In the genomic region with DNA sequence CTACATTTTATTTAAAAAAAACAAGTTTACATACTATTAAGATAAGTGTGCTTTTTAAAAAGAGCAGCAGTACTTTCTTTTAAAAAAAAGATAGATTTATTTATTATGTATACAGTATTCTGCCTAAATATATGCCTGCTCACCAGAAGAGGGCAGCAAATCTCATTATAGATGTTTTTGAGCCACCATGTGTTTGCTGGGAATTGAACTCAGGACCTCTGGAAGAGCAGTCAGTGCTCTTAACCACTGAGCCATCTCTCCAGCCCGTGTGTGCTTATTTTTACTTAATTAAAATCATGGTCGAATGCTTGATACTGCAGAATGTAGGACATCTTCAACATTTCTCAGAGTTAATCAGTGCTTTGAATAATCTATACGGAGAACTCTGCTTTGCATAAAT, we compare ENCODE assay signal across 19 mouse cellular contexts. TPM values are rescaled to one million over a fixed set of nuclear protein-coding genes. Genes with fewer than 3 reads are reported as not detected.
DNase-seq lines count a peak whose midpoint lies in the region; ATAC-seq and TF ChIP-seq lines count a peak whose summit lies in the region.
"Had no signal": no experiment of that assay in that cellular context is flagged by ENCODE, and none has a peak within 500 bp of the region (broad histone marks: within the 10 kb centered on the region; RNA-seq: fewer than 3 reads in every experiment).

No protein-coding gene starts in this region.

- no peaks in the 10 kb centered on the region for H3K27me3 ChIP-seq in liver, postnatal 0 days (ENCODE audit: insufficient read depth, low read length)
- no peaks in the 10 kb centered on the region for H3K27me3 ChIP-seq in liver, embryonic 12.5 days (replicated peaks)
- H3K27me3 ChIP-seq in E14TG2a.4 (ENCODE audit: insufficient read depth, low read length): no peaks in the 10 kb centered on the region
- H3K27me3 ChIP-seq: embryonic facial prominence, embryonic 15.5 days; forebrain, embryonic 12.5 days; heart, embryonic 15.5 days had no signal

- H3K4me3 ChIP-seq in liver, postnatal 0 days (ENCODE audit: low read depth, low read length): no peak overlapping the region
- H3K4me3 ChIP-seq in liver, embryonic 12.5 days: no peak overlapping the region
- H3K4me3 ChIP-seq in E14TG2a.4 (replicated peaks; ENCODE audit: low read length): no peak overlapping the region
- H3K4me3 ChIP-seq: embryonic facial prominence, embryonic 15.5 days; forebrain, embryonic 12.5 days; heart, embryonic 15.5 days had no signal

- peaks cover 22% of the 10 kb centered on the region for H3K4me1 ChIP-seq in liver, postnatal 0 days (ENCODE audit: insufficient read depth)
- H3K4me1 ChIP-seq in liver, embryonic 12.5 days: peaks cover 27% of the 10 kb centered on the region
- peaks cover 32% of the 10 kb centered on the region for H3K4me1 ChIP-seq in E14TG2a.4 (replicated peaks; ENCODE audit: low read depth, low read length)
- H3K4me1 ChIP-seq: forebrain, embryonic 12.5 days had no signal

- no peak for TF ChIP-seq EP300 in liver, postnatal 0 days (IDR thresholded peaks at IDR 0.05; ENCODE audit: low read depth)

- no peak overlapping the region for H3K27ac ChIP-seq in liver, postnatal 0 days (ENCODE audit: low read depth)
- H3K27ac ChIP-seq in liver, embryonic 12.5 days: no peak overlapping the region
- H3K27ac ChIP-seq: embryonic facial prominence, embryonic 15.5 days; forebrain, embryonic 12.5 days; heart, embryonic 15.5 days; macrophage had no signal

- 80% methylated on average over 3 of the region's 3 CpGs for WGBS in liver, postnatal 0 days (ENCODE audit: insufficient replicate concordance)
- 69% methylated on average over 3 of the region's 3 CpGs for WGBS in liver, embryonic 12.5 days (ENCODE audit: insufficient replicate concordance)

- H3K4me2 ChIP-seq in liver, postnatal 0 days (ENCODE audit: low read depth, low read length): no peak overlapping the region
- no peak overlapping the region for H3K4me2 ChIP-seq in liver, embryonic 12.5 days
- H3K4me2 ChIP-seq: embryonic facial prominence, embryonic 15.5 days; forebrain, embryonic 12.5 days; heart, embryonic 15.5 days; liver, embryonic 11.5 days had no signal

- peak; percentile 41 for DNase-seq in CD4-positive, CD25-positive, alpha-beta regulatory T cell, adult 2 months (ENCODE audit: low read depth, low spot score)
- no peak for DNase-seq in liver, postnatal 0 days
- no peak for DNase-seq in spleen, postnatal 4 days (ENCODE audit: low spot score in 2 of 2)
- DNase-seq: adrenal gland, postnatal 10 days; cerebellum, adult 9-10 months; kidney, postnatal 10 days; layer of hippocampus, adult 9-11 months; midbrain, embryonic 14.5 days had no signal

- H3K36me3 ChIP-seq in liver, postnatal 0 days (replicated peaks; ENCODE audit: insufficient read depth, low read length): peaks cover 6% of the 10 kb centered on the region
- peaks cover 16% of the 10 kb centered on the region for H3K36me3 ChIP-seq in liver, embryonic 12.5 days
- H3K36me3 ChIP-seq in E14TG2a.4 (ENCODE audit: insufficient read depth, low read length): peaks cover 5% of the 10 kb centered on the region

- peak; percentile 48 for TF ChIP-seq CTCF in liver, postnatal 0 days (IDR thresholded peaks at IDR 0.05; ENCODE audit: low read depth)
- TF ChIP-seq CTCF in E14TG2a.4 (conservative IDR thresholded peaks at IDR 0.05; ENCODE audit: low read length): peak; percentile 53

- H3K9me3 ChIP-seq in liver, postnatal 0 days (ENCODE audit: low read length): no peaks in the 10 kb centered on the region
- H3K9me3 ChIP-seq in liver, embryonic 12.5 days (replicated peaks): no peaks in the 10 kb centered on the region
- no peaks in the 10 kb centered on the region for H3K9me3 ChIP-seq in E14TG2a.4 (ENCODE audit: low read length)
- H3K9me3 ChIP-seq: embryonic facial prominence, embryonic 15.5 days; forebrain, embryonic 12.5 days; heart, embryonic 15.5 days had no signal

- H3K9ac ChIP-seq in liver, postnatal 0 days (replicated peaks): no peak overlapping the region
- no peak overlapping the region for H3K9ac ChIP-seq in liver, embryonic 12.5 days
- H3K9ac ChIP-seq: embryonic facial prominence, embryonic 15.5 days; forebrain, embryonic 12.5 days; heart, embryonic 15.5 days had no signal

- no peak for ATAC-seq in CD4-positive, CD25-positive, alpha-beta regulatory T cell, adult 4 months
- ATAC-seq in liver, postnatal 0 days: no peak
- ATAC-seq in liver, embryonic 12.5 days: no peak
- 0 out of 2 replicates have a peak, but pooled peaks have one; percentile 52 for ATAC-seq in erythroid progenitor cell, adult 5-6 weeks (replicated peaks; ENCODE audit: low FRiP score, poor library complexity, severe bottlenecking)
- no peak for ATAC-seq in activated CD4-positive, CD25-positive, alpha-beta regulatory T cell, adult 4 months
- ATAC-seq: intestine, embryonic 16.5 days had no signal

RNA-seq across cellular contexts. Expression of gene Minpp1, which starts 35.9 kb away (rescaled TPM):
- polyA plus RNA-seq in CD4-positive, CD25-positive, alpha-beta regulatory T cell, adult 4 months (2017; shearing (Covaris generic)): 1 to 10 TPM; 6.0 to 8.4 TPM
- polyA plus RNA-seq in liver, postnatal 0 days (2015; fragmentation: Nextera tagmentation; extraction: Ambion mirVana): 63.7 and 71.9 TPM in 2 replicates
- polyA plus RNA-seq in liver, embryonic 12.5 days (2016; fragmentation: Nextera tagmentation; extraction: Ambion mirVana): 118 and 120 TPM in 2 replicates
- total RNA-seq in erythroid progenitor cell, adult 5-6 weeks (2015; ENCODE audit: low replicate concordance): 55.3 and 67.4 TPM in 2 replicates
- 49.5 and 71.1 TPM in 2 replicates for total RNA-seq in erythroid progenitor cell, adult 5-6 weeks (2017; ENCODE audit: low replicate concordance)
- polyA plus RNA-seq in activated CD4-positive, CD25-positive, alpha-beta regulatory T cell, adult 4 months (2017; shearing (Covaris generic)): 1 to 10 TPM; 8.6 to 8.9 TPM

RNA-seq across cellular contexts. Expression of gene Rpl9-ps6, which starts 55.1 kb away (rescaled TPM):
- 100 to 1,000 TPM; 201 to 619 TPM for polyA plus RNA-seq in CD4-positive, CD25-positive, alpha-beta regulatory T cell, adult 4 months (2017; shearing (Covaris generic))
- 73.3 and 76.3 TPM in 2 replicates for polyA plus RNA-seq in liver, postnatal 0 days (2015; fragmentation: Nextera tagmentation; extraction: Ambion mirVana)
- polyA plus RNA-seq in liver, embryonic 12.5 days (2016; fragmentation: Nextera tagmentation; extraction: Ambion mirVana): 72.7 and 75.0 TPM in 2 replicates
- total RNA-seq in erythroid progenitor cell, adult 5-6 weeks (2015; ENCODE audit: low replicate concordance): 84.7 and 123 TPM in 2 replicates
- 19.6 and 57.5 TPM in 2 replicates for total RNA-seq in erythroid progenitor cell, adult 5-6 weeks (2017; ENCODE audit: low replicate concordance)
- 100 to 1,000 TPM; 229 to 490 TPM for polyA plus RNA-seq in activated CD4-positive, CD25-positive, alpha-beta regulatory T cell, adult 4 months (2017; shearing (Covaris generic))
